8 mouse cellular contexts compared by ENCODE assay signal in the genomic region with DNA sequence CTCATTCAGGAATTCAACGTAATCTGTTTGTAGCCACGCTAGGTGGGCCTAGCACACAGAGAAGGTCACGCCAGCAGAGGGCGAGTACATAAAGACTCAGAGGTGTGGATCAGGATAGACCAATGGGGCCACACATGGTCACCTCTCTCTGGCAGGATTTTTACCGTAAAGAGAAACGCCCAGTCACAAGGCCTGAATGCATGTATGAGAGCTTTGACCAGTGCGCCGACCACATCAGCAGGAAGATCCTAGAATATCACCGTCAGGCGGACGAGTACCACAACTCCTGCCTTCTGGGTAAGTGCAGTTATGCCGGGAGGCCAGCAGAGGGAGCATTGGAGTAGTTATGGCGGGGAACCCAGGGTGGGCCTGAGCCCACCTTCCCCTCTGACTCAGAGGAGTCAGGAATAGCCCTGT. TPM values are rescaled to one million over a fixed set of nuclear protein-coding genes. Genes with fewer than 3 reads are reported as not detected.
A peak's percentile ranks its signal among the peaks of the same experiment; 100 is the strongest.
DNase-seq lines count a peak whose midpoint lies in the region; ATAC-seq and TF ChIP-seq lines count a peak whose summit lies in the region.

No protein-coding gene starts in this region.

- peak; percentile 86 for TF ChIP-seq CTCF in C2C12 (IDR thresholded peaks at IDR 0.05; ENCODE audit: control insufficient read depth, insufficient read depth, insufficient read length)
- peak; percentile 88 for TF ChIP-seq CTCF in liver, embryonic 14.5 days (IDR thresholded peaks at IDR 0.05; ENCODE audit: low read depth)

- 33% methylated on average over 13 of the region's 13 CpGs for WGBS in kidney, embryonic 14.5 days
- 16% methylated on average over 13 of the region's 13 CpGs for WGBS in liver, embryonic 14.5 days (ENCODE audit: insufficient replicate concordance)

- H3K79me3 ChIP-seq in C2C12 (ENCODE audit: low read depth) = no peaks in the 10 kb centered on the region

- no peak for TF ChIP-seq EP300 in liver, embryonic 14.5 days (IDR thresholded peaks at IDR 0.05; ENCODE audit: low read depth)

- H3K27ac ChIP-seq in kidney, embryonic 14.5 days (ENCODE audit: low read depth, low read length) = no peak overlapping the region
- no peak overlapping the region for H3K27ac ChIP-seq in liver, embryonic 14.5 days

- H3K36me3 ChIP-seq in C2C12 (ENCODE audit: control insufficient read depth, insufficient read depth) = no peaks in the 10 kb centered on the region
- H3K36me3 ChIP-seq in kidney, embryonic 14.5 days (ENCODE audit: control insufficient read depth, insufficient read depth, low read length) = no peaks in the 10 kb centered on the region
- no peaks in the 10 kb centered on the region for H3K36me3 ChIP-seq in liver, embryonic 14.5 days (replicated peaks; ENCODE audit: control insufficient read depth, insufficient read depth, low read depth)

- no peaks in the 10 kb centered on the region for H3K4me1 ChIP-seq in kidney, embryonic 14.5 days (ENCODE audit: control insufficient read depth, insufficient read depth, low read length)
- no peaks in the 10 kb centered on the region for H3K4me1 ChIP-seq in liver, embryonic 14.5 days (replicated peaks; ENCODE audit: control insufficient read depth in 2 of 2, insufficient read depth in 2 of 2, low read length in 1 of 2)

- no peak overlapping the region for H3K4me3 ChIP-seq in C2C12 (ENCODE audit: insufficient read depth, poor library complexity, severe bottlenecking)
- H3K4me3 ChIP-seq in kidney, embryonic 14.5 days (ENCODE audit: low read length) = no peak overlapping the region
- H3K4me3 ChIP-seq in liver, embryonic 14.5 days (ENCODE audit: insufficient read depth in 1 of 2, low read depth in 2 of 2, low read length in 2 of 2) = no peak overlapping the region

- H3K9ac ChIP-seq in kidney, embryonic 14.5 days (ENCODE audit: low read depth, low read length) = no peak overlapping the region
- H3K9ac ChIP-seq in liver, embryonic 14.5 days (replicated peaks) = no peak overlapping the region

- DNase-seq in NIH3T3 (ENCODE audit: low read depth) = peak; percentile 75
- peak; percentile 85 for DNase-seq in embryo, embryonic 10.5 days (ENCODE audit: low spot score)
- peak; percentile 7 to 38 for DNase-seq in heart, adult 9 months (ENCODE audit: low spot score in 2 of 2)
- DNase-seq in liver, embryonic 14.5 days (ENCODE audit: low read depth in 3 of 3, low spot score in 3 of 3) = no peak
- peak; percentile 47 for DNase-seq in naive thymus-derived CD4-positive, alpha-beta T cell, adult 2 months (ENCODE audit: low read depth)
- peak; percentile 44 to 48 for DNase-seq in thymus, postnatal 36 days

- H3K27me3 ChIP-seq in C2C12 (ENCODE audit: control insufficient read depth, insufficient read depth, insufficient read length) = no peaks in the 10 kb centered on the region
- H3K27me3 ChIP-seq in kidney, embryonic 14.5 days (ENCODE audit: control insufficient read depth, insufficient read depth, low read length) = no peaks in the 10 kb centered on the region
- no peaks in the 10 kb centered on the region for H3K27me3 ChIP-seq in liver, embryonic 14.5 days (ENCODE audit: control insufficient read depth, insufficient read depth, low read length)

- peak; percentile 75 for ATAC-seq in kidney, embryonic 14.5 days (ENCODE audit: low FRiP score, low TSS enrichment)
- no peak for ATAC-seq in liver, embryonic 14.5 days (ENCODE audit: insufficient read depth)

- no peaks in the 10 kb centered on the region for H3K9me3 ChIP-seq in kidney, embryonic 14.5 days (ENCODE audit: control insufficient read depth, low read length)
- no peaks in the 10 kb centered on the region for H3K9me3 ChIP-seq in liver, embryonic 14.5 days (ENCODE audit: control insufficient read depth, low read length)

- no peak overlapping the region for H3K4me2 ChIP-seq in kidney, embryonic 14.5 days (replicated peaks; ENCODE audit: low read depth, low read length)
- H3K4me2 ChIP-seq in liver, embryonic 14.5 days (ENCODE audit: low read depth) = peak overlapping the region; percentile 31; the same call in 1 of the 2 replicates

- H3K79me2 ChIP-seq in C2C12 (ENCODE audit: control insufficient read depth, insufficient read depth) = no peaks in the 10 kb centered on the region

- no peak overlapping the region for H3ac ChIP-seq in C2C12 (ENCODE audit: control insufficient read depth, insufficient read length, low read depth)

TF ChIP-seq in C2C12, 6 proteins besides CTCF, POLR2A, EP300 and RAD21:
- TF ChIP-seq MAX (IDR thresholded peaks at IDR 0.05) (no peak), MYOD1 (IDR thresholded peaks at IDR 0.05; ENCODE audit: control insufficient read depth, insufficient read length, low read depth) (no peak), USF1 (IDR thresholded peaks at IDR 0.05; ENCODE audit: low read depth) (no peak), CEBPB (IDR thresholded peaks at IDR 0.05; ENCODE audit: low read depth) (no peak), MYOG (IDR thresholded peaks at IDR 0.05; ENCODE audit: control insufficient read depth, extremely low read depth, insufficient read length) (no peak), FOSL1 (IDR thresholded peaks at IDR 0.05; ENCODE audit: insufficient read depth, low read length, poor library complexity, severe bottlenecking) (no peak)

RNA-seq across cellular contexts. Expression of a gene that starts 23.5 kb away (rescaled TPM):
- 18.0 TPM for polyA plus RNA-seq in C2C12 (2012; fragmentation: generic; extraction: Trizol)
- polyA plus RNA-seq in kidney, embryonic 14.5 days (2014; fragmentation: Nextera tagmentation; extraction: Ambion mirVana) = 8.8 and 19.0 TPM in 2 replicates
- polyA plus RNA-seq in liver, embryonic 14.5 days (2012; rRNA removed) = 3.1 and 5.0 TPM in 2 replicates
- 7.6 and 7.9 TPM in 2 replicates for polyA plus RNA-seq in liver, embryonic 14.5 days (2014; fragmentation: Nextera tagmentation; extraction: Ambion mirVana)

RNA-seq across cellular contexts. Expression of a gene that starts 51.5 kb away (rescaled TPM):
- 0.08 TPM for polyA plus RNA-seq in C2C12 (2012; fragmentation: generic; extraction: Trizol)
- polyA plus RNA-seq in kidney, embryonic 14.5 days (2014; fragmentation: Nextera tagmentation; extraction: Ambion mirVana) = 0.16 and 0.80 TPM in 2 replicates
- polyA plus RNA-seq in liver, embryonic 14.5 days (2012; rRNA removed) = 0.01 TPM in 2 replicates
- polyA plus RNA-seq in liver, embryonic 14.5 days (2014; fragmentation: Nextera tagmentation; extraction: Ambion mirVana) = 0.06 and 0.08 TPM in 2 replicates

Comparison
In these comparisons a context has a peak if more than half of its experiments do, and no peak if none do; other contexts are left out.
1. DNase-seq: peak in NIH3T3 (single experiment), embryo, embryonic 10.5 days (single experiment), heart, adult 9 months (2 of 2), naive thymus-derived CD4-positive, alpha-beta T cell, adult 2 months (single experiment) and thymus, postnatal 36 days (2 of 2); none in liver, embryonic 14.5 days (0 of 3).